Mouse (Mus musculus) retina, postnatal 1 day (tissue): ENCODE measurements at regions not wholly inside any gene's neighbourhood (a gene's known extent, or its start where the extent isn't known, plus 50 kb on each side); places are given as distances from the start of the nearest gene placed in this dataset.

Source experiments
- DNase-seq: peaks from one replicate; pipeline ENCODE4 v3.0.0-alpha.2; 2012

DNA sequence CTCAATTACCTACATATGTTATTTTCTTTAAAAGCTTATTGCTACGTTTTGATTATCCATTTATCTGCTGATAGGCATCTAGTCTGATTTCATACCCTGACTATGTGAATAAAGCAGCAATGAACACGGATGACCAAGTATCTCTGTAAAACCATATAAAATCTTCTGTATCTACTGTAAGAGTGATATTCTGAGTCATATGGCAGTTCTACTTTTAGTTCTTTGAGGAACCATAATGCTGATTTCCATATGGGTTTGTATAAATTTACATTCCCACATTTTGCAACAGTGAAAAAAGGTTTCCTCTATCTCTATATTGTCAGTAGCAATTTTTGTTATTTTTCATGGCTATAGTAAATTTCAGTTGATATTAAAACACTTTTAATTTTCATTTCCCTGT, 280.6 kb downstream of the Fsip2 start:
- no peak for DNase-seq

DNA sequence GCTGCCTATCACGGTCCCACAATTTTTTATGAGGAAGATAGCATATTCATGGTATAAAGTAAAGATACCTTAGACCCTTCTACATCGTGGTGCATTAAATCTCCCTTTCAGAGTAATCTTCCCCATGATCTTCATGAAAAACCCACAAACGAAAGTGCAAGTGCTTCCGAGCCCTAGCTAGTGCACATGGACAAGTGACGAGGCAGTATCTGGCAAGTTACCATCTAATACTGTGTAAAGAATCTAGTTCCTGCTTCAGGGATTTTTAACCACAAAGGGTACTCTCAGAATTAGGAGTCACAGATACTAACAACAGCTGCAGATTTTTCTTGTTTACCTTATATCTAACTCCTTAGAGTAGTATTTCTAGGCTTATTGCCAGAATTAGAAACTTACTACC, 282.8 kb downstream of the Fsip2 start:
- no peak for DNase-seq

DNA sequence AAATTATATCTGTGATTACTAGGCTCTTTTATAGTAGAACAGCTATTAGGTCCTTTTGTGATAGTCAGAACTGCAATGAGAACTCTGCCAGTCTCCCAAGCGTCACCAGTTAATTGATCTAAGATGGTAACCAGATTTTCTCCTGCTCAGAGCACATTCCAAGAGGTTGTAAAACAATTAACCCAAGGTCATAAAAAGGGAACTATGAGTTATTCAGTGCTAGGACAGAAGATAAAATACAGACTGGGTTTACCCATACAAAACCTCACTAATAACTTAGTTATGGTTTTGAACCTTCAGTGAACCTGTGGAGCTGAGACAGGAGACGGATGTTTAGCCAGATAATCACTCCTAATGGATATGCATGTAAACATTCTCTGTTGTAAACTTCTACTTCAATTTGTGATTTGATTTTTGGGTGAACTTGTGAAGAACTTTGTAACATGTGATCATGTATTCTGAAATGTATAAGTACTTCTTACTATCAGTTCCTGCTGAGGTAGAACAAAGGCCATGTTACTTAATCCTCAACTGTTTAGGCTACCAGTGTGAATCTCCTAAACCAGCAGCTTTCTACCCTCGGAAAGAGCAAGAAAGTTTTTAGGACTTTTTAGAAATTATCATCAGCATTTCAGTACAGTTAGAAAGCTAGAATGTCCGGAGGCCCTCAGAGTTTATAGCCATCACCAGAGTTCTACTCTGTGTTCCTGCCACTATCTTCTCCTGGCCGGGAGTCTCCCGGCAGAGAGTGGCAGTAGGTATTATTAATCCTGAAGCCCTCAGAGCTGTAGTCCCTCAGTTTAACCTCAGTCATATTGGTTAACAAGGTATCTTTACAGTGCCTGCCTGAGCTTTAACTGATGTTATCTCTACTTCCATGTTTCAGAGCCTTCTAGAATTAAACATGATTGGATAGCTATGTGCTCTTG, 308.0 kb downstream of the Fsip2 start:
- no peak for DNase-seq

DNA sequence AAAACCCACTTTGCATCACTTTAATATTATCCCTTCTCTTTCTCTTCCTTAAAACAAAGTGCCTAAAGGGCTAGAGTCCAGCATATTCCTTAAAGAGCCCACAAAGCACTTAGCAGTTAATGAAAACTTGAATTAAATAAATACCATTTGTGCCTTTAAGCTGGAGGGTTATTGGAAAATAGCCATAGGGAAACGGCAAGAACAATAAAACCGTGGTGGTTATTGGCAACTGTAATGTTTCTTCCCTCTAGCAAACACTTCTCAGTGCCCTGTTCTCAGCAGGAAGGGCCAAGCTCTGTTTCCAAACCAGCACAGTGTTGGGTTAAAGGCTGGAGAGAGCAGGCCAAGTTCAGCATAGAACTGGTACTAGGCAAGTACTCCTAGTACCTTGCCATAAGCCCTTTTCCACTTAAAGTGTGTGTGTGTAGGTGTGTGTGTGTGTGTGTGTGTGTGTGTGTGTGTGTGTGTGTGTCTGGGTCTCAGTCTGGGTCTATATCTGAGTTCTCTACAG, 313.4 kb downstream of the Fsip2 start:
- DNase-seq, result no peak

DNA sequence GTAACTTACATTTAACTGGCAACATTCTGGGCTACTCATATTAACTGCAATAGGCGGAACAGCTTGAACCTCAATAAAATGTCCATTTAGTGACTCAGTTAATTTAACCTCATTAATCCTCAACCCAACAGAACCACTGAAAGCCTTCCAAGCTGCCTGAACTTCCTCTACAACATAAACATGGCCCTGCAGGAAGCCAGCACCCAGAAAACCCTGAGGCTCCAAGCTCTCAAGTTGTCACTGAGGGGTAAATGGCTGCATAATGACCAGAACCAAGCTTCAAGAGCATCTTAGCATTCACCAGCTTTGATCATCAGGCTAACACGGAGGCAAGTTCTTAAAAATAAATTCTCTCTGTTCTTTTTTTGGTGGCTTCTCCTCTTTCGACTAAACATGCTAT, 315.2 kb downstream of the Fsip2 start:
- DNase-seq, result no peak

DNA sequence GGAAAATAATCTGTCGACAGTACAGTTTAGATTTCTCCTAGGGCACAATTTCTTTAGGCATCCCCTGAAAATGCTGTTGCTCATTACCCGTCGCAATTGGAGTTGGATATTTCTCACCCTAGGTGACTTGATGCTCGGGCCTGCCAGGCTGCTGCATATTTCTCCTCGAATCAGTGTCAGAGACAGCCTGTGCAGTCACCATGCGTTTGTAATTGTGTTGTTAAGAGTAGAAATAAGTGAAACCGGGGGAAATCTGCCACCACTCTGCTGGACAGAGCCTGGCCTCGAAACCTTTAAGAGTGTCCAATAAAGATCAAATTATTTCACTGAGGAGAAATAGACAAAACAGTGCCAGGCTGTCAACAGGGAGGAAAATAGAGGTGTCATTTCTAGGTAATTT, 340.7 kb upstream of the Zc3h15 start:
- DNase-seq, result peak; percentile 17

DNA sequence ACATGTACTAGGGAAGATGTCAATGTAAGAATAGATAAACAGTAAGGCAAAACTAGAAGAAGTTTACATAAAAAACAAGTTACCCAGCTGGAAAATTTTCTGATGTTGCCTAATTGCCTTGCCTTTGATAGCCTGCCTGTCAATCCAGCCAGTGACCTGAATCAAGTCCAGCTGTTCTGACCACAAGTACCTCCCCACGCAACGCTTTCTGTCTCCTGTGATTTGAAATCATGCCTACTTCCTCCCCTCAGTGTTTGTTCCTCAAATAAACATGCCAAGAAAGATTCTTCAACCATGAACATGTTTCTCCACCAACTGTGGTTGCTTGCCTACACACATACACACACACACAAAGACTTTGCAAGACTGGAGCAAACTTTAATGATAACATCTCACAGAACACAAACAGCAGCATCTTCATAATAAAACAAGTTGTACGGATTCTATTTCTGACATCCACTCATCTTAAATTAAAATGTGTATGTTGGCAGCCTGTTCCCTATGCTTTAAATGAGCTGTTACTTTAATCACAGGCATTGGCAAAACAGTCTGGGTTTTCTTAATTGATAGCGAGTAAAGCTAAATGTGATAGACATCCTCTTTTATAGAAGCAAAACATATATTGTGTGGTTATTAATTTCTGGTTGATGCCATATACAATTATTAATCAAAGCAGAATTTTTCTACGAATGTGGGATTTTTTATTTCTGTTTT, 312.0 kb upstream of the Zc3h15 start:
- peak; percentile 45 for DNase-seq

DNA sequence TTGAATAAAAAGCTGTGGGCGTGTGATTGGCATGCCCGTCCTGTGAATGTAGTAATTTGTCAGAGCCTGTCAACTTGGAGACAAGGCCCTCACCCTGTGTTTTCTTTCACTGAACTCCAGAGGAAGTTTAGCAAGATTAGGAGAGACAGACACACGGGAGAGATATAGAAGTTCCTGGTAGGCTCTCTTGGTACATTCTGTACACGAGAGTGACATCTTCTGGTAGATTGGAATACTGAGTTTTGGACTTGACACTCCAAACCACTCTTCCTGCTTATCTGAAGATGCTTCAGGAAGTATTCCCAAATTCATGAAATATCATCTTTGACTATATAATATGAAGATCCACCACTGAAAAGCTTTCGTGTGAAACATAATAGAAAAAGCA, 311.5 kb upstream of the Zc3h15 start:
- peak; percentile 64 for DNase-seq

DNA sequence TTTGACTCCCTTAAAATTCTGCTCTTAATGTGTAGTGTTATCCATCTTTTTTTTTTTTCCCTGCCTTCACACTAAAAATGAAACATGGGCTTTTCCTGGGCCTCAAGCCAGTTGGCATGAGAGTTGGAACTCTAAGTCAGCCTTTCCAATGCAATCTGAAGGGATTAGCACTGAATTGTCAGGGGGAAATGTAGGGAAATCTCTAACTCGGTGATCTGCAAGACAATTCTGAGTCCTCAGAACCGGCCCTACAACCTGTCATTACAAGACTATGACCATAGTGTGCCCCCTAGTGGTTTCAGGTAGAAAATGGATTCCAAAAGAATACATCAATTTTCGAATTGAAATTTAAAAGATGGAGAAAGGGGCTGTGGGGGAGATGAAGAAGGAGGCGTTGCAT, 306.9 kb upstream of the Zc3h15 start:
- DNase-seq, result peak; percentile 53

DNA sequence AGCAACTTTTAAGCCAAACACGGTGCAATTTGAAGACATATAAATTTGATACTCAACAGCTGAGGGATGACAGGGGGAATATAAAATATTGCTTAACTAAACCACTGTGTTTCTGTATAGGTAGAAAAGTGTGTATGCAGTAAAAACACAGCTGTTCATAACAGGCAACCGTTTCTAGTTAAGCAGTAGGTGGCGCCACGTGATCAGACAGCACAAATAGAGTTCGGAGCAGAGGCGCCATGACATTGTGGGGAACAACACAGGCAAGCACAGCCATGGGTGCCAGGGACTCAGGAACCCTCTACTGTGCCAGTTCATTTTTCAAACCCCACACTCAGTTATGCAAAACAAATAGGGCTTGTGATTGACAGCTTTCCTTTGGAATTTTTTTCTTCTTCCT, 304.1 kb upstream of the Zc3h15 start:
- DNase-seq, result no peak
